Mouse (Mus musculus) megakaryocyte-erythroid progenitor cell, adult 5-6 weeks (primary cell): ENCODE results near the gene Lgals12. TPM values are rescaled to one million over a fixed set of nuclear protein-coding genes. Genes with fewer than 3 reads are reported as not detected.

Experiments
- ATAC-seq: replicated peaks from 2 replicates; pipeline ENCODE4 v1.8.0; 2016; ENCODE audit warnings: mild to moderate bottlenecking, inconsistent platforms; ENCODE audit not compliant: severe bottlenecking, poor library complexity, low FRiP score, low TSS enrichment
- total RNA-seq, 2 experiments: library from RNA; stranded (forward) in 1 of 2; stranded (reverse) in 1 of 2; fragments of 200-1000, 215-1000 nt in 1 of 2; fragments of >200 nt in 1 of 2; fragmentation: Nextera tagmentation in 1 of 2; gene quantifications; 2 replicates each; pipeline ENCODE4 v1.2.3; 2014 to 2017

Gene Lgals12
- total RNA-seq, 2 experiments from 2014 or later, result not detected

DNA sequence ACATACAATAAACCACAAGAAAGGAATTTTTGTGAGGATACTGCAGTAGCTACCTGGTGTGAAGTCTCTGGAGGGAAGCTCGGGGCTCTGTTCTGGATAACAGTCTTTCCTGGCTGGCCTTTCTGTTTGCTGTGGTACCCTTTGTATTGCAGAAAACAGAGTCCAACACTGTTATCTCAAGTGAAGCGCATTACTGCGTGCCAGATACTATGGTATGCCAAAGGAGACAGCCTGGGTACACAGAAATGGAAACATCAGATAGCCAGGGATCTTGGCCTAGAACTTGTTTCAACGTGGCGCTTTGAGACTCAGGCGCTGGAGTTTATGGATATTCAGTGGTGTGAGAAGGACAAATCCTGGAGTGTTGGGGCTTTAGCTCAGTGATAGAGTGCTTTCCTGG is 21.2 kb downstream of the Lgals12 start:
- ATAC-seq, result no peak

DNA sequence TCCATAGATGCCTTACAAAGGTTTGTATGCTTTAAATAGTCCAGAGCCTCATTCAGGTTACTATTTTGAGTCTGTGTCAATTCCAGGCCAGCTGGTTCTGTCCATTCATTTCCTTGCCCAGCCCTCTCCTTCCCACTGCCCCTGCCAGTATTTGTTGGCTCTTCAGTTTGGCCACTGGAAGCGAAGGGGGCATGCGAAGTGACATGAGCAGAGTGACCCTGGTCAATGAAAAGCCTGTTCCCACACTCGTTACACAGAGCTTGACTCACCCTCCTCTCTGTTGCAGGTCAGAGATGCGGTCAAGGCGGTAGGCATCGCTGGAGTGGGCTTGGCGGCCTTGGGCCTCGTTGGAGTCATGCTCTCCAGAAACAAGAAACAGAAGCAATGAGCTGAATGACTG is 21.7 kb downstream of the Lgals12 start:
- no peak for ATAC-seq

DNA sequence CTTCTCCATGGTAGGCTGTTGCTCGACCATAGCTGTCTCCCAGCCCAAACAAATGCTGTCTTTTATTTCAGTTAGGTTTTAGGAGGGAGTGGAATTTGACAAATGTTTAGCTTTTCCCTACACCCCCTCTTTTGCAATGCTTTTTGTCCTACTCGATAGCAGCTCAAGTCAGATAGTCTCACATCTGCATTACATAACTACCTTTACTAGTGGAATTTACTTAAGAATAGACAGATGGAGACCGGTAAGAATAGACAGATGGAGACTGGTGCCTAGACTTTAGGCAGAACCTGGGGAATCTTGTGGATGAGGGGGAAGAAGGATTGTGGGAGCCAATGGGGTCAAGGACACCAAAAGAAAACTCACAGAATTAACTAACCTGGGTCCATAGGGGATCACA is 23.4 kb downstream of the Lgals12 start:
- ATAC-seq, result no peak

DNA sequence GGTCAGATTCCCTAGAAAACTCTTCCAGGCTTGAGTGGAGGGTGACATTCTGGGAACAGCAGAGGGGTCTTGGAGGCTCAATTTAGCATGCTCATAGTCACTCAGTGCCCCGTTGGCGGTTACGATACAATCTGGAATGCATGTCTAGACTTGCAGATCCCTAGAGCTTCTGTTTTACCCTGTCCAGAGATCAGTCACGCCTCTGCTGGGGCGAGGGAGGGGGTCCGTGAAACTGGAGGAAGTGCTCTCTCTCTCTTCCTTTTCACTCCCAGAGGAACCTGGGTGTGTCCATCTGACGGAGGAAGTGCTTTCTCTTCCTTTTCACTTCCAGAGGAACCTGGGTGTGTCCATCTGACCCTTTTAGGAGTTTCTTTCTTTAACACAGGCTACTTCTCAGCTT is 23.9 kb downstream of the Lgals12 start:
- ATAC-seq, result no peak

DNA sequence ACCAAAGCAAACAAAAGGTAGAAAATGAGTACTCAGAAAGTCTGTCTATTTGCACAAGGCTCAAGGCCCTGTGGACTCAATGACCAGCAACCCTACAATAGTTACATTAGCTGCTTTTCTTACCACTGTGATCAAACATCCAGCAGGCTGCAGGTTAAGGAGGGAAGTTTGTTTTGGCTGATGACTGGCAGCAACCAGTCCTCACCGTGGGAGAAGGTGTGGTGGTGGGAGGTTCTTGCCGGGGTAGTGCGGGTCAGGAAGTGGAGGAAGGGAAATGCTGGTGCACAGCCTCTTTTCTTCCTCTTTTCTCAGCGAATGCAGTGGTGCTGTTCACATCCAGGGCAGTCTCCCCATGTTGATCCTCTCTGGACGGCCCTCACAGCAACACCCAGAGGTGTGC is 26.0 kb downstream of the Lgals12 start:
- ATAC-seq, result no peak

DNA sequence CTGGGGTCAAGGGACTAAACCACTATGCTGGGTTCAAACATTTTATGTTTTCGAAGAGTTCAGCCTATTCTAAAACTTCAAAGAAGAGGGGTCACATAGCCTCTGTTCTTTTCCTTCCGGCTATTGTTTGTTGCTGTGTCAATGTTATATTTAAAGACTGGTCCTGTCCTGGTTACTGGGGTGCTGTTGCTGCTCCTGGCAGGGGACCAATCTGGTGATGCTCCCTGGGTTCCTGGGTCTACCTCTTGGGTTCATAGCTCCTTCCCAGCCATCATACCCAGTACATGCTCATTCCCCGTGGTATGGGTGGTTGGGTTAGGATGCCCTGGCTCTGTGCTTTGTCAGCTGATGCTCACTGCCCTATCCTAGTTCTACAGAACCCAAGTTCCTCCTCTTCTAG is 29.3 kb downstream of the Lgals12 start:
- ATAC-seq, result no peak

DNA sequence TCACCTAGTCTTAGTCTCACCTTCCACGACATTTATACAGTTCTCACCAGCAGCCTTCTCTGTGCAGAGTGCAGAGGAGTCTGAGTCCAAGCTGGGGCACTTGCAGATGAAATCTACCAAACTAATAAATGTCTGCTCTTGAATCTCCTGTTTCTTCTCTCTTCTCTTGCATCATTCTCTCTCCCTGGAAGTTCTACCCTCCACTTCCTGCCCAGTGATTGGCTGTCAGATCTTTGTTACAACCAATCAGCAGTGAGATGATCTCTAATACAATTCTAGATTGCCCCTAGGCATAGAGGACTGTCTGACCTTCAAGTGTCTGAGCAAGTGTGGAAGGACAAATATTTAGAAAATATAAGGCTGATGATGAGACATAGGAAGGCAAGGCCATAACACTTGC is 30.8 kb downstream of the Lgals12 start:
- ATAC-seq, result no peak

DNA sequence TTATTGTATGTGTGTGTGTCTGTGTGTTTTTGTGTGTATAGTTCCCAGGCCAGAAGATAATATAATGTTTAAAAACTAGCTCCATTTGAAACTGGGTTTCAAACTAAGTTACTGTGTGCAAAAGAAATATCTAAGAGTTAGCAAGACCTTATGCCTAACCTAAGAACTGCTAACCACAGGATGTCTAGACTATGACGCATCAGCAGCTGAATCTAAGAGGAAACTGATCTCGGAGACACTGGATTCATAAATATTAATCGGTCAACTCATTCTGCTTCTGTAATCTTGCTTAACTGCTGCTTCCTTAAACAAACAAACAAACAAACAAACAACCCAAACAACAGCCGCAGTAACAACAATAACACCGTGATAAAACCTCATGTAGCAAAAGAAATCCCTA is 37.3 kb downstream of the Lgals12 start:
- ATAC-seq, result no peak

DNA sequence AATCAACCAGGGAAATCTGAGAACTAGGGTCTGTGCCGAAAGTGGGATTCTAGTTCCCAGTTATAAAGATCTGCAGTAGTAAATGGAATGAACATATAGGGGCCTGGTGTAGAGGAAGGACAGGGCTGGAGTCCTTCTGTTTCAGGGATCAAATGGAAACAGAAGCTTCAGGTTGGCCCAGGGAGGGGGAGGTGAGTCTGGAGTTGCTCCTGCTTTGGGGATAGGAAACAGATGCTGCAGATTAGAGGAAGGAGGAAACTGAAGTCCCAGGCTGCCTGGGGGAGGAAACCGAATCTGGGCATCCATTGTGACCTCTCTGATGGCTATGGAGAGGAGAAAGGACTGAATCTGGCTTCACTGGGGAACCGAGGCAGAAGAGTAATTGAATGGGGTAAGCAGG is 38.6 kb downstream of the Lgals12 start:
- no peak for ATAC-seq

DNA sequence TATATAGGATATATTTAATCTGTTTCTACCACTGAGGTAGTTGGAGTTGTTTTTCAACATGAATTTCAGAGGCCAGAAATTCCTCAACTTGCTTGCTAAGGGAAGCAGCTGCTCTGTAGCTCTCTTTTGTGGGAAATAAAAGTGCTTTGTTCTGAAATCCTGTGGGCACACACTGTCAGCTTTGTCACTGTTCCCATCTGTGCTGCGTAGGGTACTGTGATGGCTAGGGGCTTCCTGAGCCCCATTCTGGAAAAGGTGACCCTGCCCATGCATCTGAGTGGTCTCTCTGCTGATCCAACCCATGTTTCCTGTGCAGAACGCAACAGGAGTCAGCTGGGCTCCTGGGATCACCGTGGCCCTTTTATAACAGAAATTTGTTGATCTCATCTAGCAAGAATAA is 40.2 kb downstream of the Lgals12 start:
- no peak for ATAC-seq

DNA sequence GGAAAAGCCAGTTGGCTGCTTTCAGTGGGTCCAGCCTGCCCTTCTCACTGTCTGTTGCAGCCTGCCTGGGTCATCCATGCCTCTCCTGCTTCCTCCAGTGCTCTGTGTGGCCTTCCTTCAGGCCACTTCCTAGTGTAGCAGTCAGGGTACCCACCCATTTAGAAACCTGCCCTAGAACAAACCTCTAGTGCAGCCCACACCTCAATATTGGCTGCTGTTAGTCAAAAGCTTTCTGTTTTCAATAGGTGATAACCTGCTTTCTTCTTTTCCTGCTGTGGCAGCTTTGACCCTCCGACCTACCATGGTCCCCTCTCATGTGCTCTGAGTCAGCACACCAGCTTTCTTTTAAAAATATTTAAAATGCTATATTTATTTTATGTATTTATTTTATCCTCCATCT is 42.5 kb downstream of the Lgals12 start:
- ATAC-seq, result no peak

DNA sequence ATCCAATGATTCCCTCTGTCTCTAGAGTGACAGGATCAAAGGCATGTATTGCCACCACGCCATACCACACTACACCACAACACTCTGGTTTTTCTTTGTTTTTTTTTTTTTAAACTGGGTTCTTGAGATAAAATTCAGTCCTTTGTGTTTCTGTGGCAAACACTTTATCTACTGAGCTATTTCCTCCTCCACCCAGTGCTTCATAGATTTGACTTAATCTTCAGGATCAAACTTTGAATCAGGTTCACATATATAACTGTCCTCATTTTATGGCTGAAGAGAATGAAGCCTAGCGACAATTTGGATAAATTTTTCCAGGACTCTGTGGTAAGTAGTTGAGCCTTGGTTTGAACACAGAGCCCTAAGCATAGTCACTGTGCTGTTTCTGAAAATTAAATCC is 43.3 kb downstream of the Lgals12 start:
- ATAC-seq, result 0 out of 2 replicates have a peak, but pooled peaks have one; percentile 24

DNA sequence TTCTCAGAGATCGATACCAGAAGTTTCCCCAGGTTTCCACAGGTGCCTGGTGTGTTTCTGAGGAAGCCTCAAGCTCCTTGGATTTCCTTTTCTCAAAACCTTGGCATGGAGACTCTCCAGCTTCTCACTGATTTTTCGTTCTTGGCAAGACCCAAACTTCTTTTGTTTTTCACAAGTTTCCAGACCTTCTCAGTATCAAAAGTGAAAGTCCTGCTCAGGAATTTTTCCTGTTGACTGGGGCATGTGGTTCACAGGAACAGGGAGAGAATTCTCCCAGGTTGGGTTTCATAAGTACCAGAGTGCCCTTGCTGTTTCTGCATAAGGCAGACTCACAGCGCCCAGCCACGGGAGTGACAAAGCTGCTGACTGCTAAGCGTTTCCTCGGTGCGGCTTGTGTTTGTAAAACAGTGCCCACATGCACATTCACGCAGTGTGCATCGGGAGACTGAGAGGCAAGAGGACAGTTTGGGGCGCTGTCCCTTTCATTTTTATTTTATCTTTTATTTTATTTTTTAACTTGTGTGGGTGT is 44.3 kb downstream of the Lgals12 start:
- no peak for ATAC-seq

DNA sequence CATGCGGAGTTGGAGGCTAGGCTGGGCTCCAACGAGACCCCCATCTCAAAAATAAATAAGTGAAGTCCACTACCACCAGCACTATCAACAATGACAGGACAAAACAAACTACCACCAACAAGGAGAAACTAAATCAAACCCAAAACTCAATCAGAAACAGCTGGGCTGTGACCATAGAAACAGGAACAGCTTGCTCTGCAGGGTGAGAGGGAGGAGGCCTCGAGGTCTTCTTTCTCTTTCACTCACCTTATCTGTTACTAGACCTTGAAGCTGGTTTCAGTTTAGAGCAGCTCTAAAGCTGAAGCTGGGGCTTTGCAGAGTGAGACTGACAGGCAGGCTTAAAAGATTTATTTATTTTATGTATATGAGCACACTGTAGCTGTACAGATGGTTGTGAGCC is 45.5 kb downstream of the Lgals12 start:
- ATAC-seq, result no peak

DNA sequence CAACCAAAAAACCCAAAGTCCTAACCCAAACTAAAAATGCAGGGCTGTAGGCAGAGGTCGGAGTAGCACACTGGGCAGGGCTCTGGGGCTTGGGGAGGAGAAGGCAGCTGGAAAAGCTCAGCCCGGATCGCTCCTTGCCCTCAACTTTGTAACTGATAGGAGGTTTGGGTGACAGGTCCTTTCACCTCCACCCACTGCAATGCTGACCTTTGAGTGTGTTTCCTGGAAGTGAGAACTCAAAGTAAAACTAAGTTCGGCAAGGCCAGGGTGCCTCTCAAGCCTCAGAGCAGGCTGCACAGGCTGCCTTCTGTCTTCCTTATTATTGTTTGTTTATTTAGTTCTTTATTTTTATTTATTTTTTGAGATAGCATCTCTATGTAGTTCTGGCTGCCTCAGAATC is 47.0 kb downstream of the Lgals12 start:
- ATAC-seq, result no peak

DNA sequence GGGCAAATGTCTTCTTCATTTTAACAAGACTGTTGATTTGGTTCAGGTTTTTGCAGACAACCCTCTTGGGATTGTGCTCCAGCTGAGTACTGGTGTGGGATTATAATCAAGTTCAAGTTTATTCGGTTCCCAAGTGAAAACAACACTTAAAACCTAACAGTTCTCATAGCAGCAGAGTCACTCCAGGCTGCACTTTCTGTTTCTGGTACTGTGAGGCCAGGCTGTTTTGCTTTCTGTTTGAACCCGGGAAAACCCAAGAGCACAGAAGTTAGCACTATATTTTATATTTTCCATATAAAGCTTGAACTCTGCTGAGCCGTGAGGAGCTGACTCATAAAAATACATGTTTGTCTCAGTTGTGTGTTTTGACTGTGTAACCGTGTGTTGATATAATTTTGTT is 48.3 kb downstream of the Lgals12 start:
- no peak for ATAC-seq

DNA sequence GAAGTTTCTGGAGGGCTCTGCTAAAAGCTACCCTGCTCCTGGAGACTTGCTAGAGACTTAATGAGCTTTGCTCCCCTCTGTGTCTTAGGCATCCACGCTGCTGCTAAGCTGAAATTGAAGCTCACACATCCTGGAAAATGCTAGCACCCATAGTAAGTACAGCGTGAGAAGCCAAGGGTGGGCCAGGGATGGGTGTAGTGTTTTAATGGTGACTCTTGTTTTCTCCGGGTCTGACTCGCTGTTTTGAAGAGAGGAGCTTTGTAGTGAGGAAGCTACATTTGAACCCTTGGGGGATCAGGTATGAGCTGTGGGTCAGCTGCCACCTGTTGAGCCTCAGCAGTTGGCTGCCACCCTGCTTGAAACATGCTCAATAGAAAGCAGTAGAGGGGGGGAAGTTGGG is 49.1 kb downstream of the Lgals12 start:
- ATAC-seq, result peak; percentile 16; the same call in 1 of the 2 replicates

DNA sequence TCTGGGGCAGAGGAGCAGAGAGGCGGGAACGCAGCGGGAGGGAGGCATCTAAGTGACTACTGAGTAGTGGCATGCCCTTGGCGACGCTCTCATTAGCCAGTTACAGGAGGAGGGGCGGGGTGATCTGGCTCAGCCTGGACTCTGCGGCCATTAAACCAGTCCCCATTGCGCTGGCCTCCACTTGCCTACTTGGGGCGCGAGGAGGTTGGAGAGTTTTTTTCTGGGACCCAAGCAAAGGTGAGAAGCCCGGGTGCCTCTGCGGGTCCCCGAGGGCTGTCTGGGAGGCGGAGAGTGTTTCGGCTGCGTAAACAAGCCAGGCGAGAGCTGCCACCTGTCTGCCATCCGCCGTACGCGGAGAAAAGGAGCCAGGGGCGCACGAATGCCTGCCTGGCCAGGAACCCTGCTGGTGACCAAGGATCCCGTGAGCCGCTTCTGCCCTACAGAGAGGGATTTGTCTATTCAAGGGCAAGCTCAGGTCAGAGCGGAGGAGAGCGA is 49.6 kb downstream of the Lgals12 start, which contains the start of gene Pla2g16:
Gene Pla2g16 (plus strand): TSS at position 132 of the 495 bp plus-strand sequence.
- peak; percentile 94 for ATAC-seq

DNA sequence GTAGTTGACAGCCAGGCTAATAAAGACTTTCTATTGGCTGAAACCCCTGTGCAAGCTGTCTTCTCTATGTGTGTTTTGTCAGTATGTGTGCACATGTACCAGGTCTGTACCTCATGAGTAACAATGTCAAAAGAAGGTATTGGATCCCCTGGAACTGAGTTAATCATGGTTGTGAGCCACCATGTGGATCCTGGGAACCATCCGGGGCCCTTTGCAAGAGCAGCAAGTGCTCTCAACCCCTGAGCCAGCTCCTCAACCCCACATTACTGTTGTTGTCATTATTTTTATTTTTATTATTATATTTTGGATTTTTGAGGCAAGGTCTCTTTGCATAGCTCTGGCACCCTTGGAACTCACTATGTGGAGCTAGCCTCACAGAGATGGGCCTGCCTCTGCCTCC is 50.4 kb downstream of the Lgals12 start:
- ATAC-seq, result no peak

DNA sequence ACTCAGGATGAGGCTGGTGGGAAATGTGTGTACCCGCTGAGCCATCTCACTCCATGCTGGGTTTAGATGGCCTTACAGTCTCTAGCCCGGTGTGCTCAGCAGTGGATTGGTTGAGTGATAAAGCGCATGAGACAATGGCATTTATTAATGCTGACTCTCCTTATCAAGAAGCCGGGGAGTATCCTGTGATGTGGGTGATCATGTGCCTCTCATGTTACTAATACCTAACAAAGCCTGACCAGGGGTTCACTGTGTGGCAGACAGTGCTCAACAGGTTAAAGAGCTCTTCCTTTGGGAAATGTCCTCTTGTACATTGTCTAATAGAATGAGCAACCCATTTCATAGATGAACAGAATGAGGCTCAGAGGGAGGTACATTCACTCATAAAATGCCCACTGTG is 52.1 kb downstream of the Lgals12 start:
- ATAC-seq, result no peak

DNA sequence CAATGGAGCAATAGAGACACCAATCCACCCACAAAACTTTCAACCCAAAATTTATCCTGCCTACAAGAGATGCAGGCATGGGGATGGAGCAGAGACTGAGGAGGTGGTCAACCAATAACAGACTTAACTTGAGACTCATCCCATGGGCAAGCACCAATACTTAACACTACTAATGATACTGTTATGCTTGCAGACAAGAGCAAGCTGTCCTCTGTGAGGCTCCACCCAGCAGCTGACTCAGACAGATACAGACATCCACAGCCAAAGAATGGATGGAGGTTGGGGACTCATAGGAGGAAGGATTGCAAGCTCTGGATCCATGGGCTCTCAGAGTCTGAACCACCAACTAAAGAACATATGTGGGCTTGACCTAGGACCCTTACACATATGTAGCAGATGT is 53.6 kb downstream of the Lgals12 start:
- ATAC-seq, result no peak

DNA sequence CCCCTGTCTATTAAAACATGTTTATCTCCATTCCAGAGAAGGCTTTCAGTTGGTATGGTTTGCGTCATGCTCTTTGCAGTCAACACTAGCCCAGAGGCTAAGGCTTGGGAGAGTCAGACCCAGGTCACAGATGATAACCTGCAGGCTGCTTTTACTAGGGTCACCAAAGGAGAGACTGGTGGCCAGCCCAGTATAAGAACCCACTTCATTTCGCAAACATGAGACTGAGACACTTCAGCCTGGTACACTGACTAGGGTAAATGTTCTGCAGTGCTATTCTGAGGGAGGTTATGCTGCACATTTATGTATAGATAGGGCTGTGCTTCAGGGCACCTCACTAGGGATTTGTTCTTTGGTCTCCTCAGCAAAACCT is 54.7 kb downstream of the Lgals12 start:
- ATAC-seq, result no peak; the same call in 1 of the 2 replicates
